Mouse (Mus musculus) central nervous system, embryonic 14 days (tissue): ENCODE measurements around the gene Tollip. TPM values are rescaled to one million over a fixed set of nuclear protein-coding genes. Genes with fewer than 3 reads are reported as not detected.

Source experiments
- polyA plus RNA-seq: library from polyadenylated mRNA; depleted of rRNA; stranded (reverse); fragments of >200 nt; gene quantifications from 2 replicates; pipeline ENCODE4 v1.2.3, GENCODE M21; 2012; rRNA removed

The Tollip gene
- 67.1 and 70.3 TPM in 2 replicates for polyA plus RNA-seq

GRCm38 (mm10) chr7:141918407-141918806, at the start of gene Tollip:
Gene Tollip (minus strand): TSS chr7:141918507.

GRCm38 (mm10) chr7:141948906-141949798, 30.8 kb upstream of the Tollip start, which contains the start of gene Brsk2:
Gene Brsk2 (plus strand): TSS chr7:141949751.

GRCm38 (mm10) chr7:141838779-141839178, 79.5 kb downstream of the Tollip start, which contains the start of gene Muc5b:
Gene Muc5b (plus strand): TSS chr7:141839070.

Other genes with a start within 250 kb of the Tollip start
- 1.0 and 1.4 TPM in 2 replicates for gene Muc2, start 228.2 kb downstream of the Tollip start, polyA plus RNA-seq
- 0.01 TPM in 1 of 2 replicates, not detected in the other for gene Muc5ac, start 129.5 kb downstream of the Tollip start, polyA plus RNA-seq
- not detected in 2 replicates for gene Muc5b, start 79.4 kb downstream of the Tollip start, polyA plus RNA-seq
- 139 and 159 TPM in 2 replicates for gene Brsk2, start 31.2 kb upstream of the Tollip start, polyA plus RNA-seq
- gene Mob2, start 142.6 kb upstream of the Tollip start, polyA plus RNA-seq, result 43.3 and 45.4 TPM in 2 replicates
- 77.4 and 81.3 TPM in 2 replicates for gene Dusp8, start 177.3 kb upstream of the Tollip start, polyA plus RNA-seq
- not detected in 2 replicates for gene Gm45618, start 202.2 kb upstream of the Tollip start, polyA plus RNA-seq
- gene Gm39115, start 217.5 kb upstream of the Tollip start, polyA plus RNA-seq, result not detected in 2 replicates
- gene Gm45337, start 226.1 kb upstream of the Tollip start, polyA plus RNA-seq, result not detected in 2 replicates
- not detected in 2 replicates for gene Gm29735, start 238.6 kb upstream of the Tollip start, polyA plus RNA-seq
- gene Gm4553, start 247.2 kb upstream of the Tollip start, polyA plus RNA-seq, result not detected in 2 replicates